Mouse (Mus musculus) CH12.LX (cell line): ENCODE data around the gene Bmp8a. TPM values are rescaled to one million over a fixed set of nuclear protein-coding genes. Genes with fewer than 3 reads are reported as not detected.

Source experiments
- DNase-seq: peaks from one replicate; pipeline ENCODE4 v3.0.0-alpha.2; 2013; ENCODE audit errors: extremely low read depth
- H3K27ac ChIP-seq: 2 replicates; pipeline ENCODE4 v1.5.1; 2012; ENCODE audit warnings: low read depth, mild to moderate bottlenecking, control low read depth, moderate library complexity; ENCODE audit not compliant: insufficient read depth
- H3K27me3 ChIP-seq: replicated peaks from 2 replicates; pipeline ENCODE3; 2012; ENCODE audit warnings: inconsistent platforms
- H3K36me3 ChIP-seq, 2 experiments: replicated peaks in 1 of 2; 2 replicates each; pipeline versions ENCODE3 to v1.6.1; 2012; ENCODE audit warnings: inconsistent platforms in 1 of 2, low read length in 1 of 2, mild to moderate bottlenecking in 1 of 2, mixed read lengths in 1 of 2, moderate library complexity in 1 of 2; ENCODE audit not compliant: control insufficient read depth in 1 of 2, insufficient read depth in 1 of 2
- H3K4me1 ChIP-seq, 2 experiments: 2 replicates each; pipeline ENCODE4 v1.6.1; 2012; ENCODE audit warnings: inconsistent platforms in 1 of 2, moderate library complexity in 1 of 2; ENCODE audit not compliant: insufficient read depth in 2 of 2, control insufficient read depth in 1 of 2
- H3K4me2 ChIP-seq: 2 replicates; pipeline ENCODE4 v1.6.1; 2012; ENCODE audit warnings: low read depth, mild to moderate bottlenecking, control low read depth; ENCODE audit not compliant: poor library complexity, insufficient read depth, severe bottlenecking
- H3K4me3 ChIP-seq, 3 experiments: fragments of 150-350 bp in 1 of 3; sonication (generic) in 1 of 3; replicated peaks in 1 of 3; 2 replicates each; pipeline versions ENCODE3 to v1.5.1; 2011 to 2012; ENCODE audit warnings: low read depth in 2 of 3, low read length in 2 of 3, mild to moderate bottlenecking in 2 of 3, moderate library complexity in 2 of 3, control low read depth in 1 of 3, improper control_type of control experiment in 1 of 3, inconsistent platforms in 1 of 3, mixed read lengths in 1 of 3; ENCODE audit not compliant: poor library complexity in 1 of 3
- H3K79me2 ChIP-seq: replicated peaks from 2 replicates; pipeline ENCODE4 v1.6.1; 2012; ENCODE audit warnings: mild to moderate bottlenecking, moderate library complexity; ENCODE audit not compliant: control insufficient read depth, poor library complexity, insufficient read depth, severe bottlenecking; ENCODE audit errors: extremely low read depth
- H3K9ac ChIP-seq: 2 replicates; pipeline ENCODE4 v1.6.1; 2012; ENCODE audit warnings: low read depth, mild to moderate bottlenecking, control low read depth, moderate library complexity; ENCODE audit not compliant: insufficient read depth
- H3K9me3 ChIP-seq: replicated peaks from 2 replicates; pipeline ENCODE3; 2012; ENCODE audit warnings: low read length, inconsistent platforms, mixed read lengths
- CTCF ChIP-seq, 2 experiments: IDR thresholded peaks in 1 of 2; conservative IDR thresholded peaks in 1 of 2; 2 replicates each; pipeline ENCODE4 v1.5.1; 2011 to 2012; ENCODE audit warnings: low read depth in 2 of 2, low read length in 2 of 2, improper control_type of control experiment in 1 of 2, inconsistent platforms in 1 of 2, mild to moderate bottlenecking in 1 of 2, moderate library complexity in 1 of 2
- EP300 ChIP-seq: IDR thresholded peaks from 2 replicates; pipeline ENCODE4 v1.6.1; 2011; ENCODE audit warnings: low read length, improper control_type of control experiment
- HCFC1 ChIP-seq: IDR thresholded peaks from 2 replicates; pipeline ENCODE4 v1.6.1; 2012; ENCODE audit warnings: low read depth, mild to moderate bottlenecking, inconsistent platforms, low read length, improper control_type of control experiment
- JUN ChIP-seq: IDR thresholded peaks from 2 replicates; pipeline ENCODE4 v1.6.1; 2011; ENCODE audit warnings: low read depth, mild to moderate bottlenecking, low read length, improper control_type of control experiment, moderate library complexity; ENCODE audit not compliant: insufficient read depth
- MEF2A ChIP-seq: IDR thresholded peaks from 2 replicates; pipeline ENCODE4 v1.6.1; 2014; ENCODE audit warnings: low read depth, mild to moderate bottlenecking, inconsistent platforms, low read length, improper control_type of control experiment, borderline replicate concordance
- MXI1 ChIP-seq: IDR thresholded peaks from 2 replicates; pipeline ENCODE4 v1.6.1; 2011; ENCODE audit warnings: mild to moderate bottlenecking, low read depth, low read length, improper control_type of control experiment
- POLR2AphosphoS2 ChIP-seq: IDR thresholded peaks from 2 replicates; pipeline ENCODE4 v1.6.1; 2011; ENCODE audit warnings: low read depth, low read length, improper control_type of control experiment
- TBP ChIP-seq: conservative IDR thresholded peaks from 2 replicates; pipeline ENCODE4 v1.6.1; 2011; ENCODE audit warnings: low read depth, low read length, improper control_type of control experiment
- dilution Hi-C: fragments of 300-500 bp; cut with MboI; formaldehyde crosslinking; loops from 2 replicates; pipeline ENCODE4 v1.14.3; 2020; ENCODE audit warnings: low sequenced_read_pairs; ENCODE audit not compliant: extremely low pct_unique_long_range_greater_than_20kb, extremely low pct_ligation_motif_present
- in situ Hi-C: fragments of 300-500 bp; cut with MboI; formaldehyde crosslinking; loops from 3 replicates; pipeline ENCODE4 v1.14.3; 2019; ENCODE audit warnings: low sequenced_read_pairs, low pct_ligation_motif_present, low pct_unique_long_range_greater_than_20kb, mixed read lengths
- polyA plus RNA-seq: library from polyadenylated mRNA; unstranded; fragments of >175 nt; gene quantifications from 2 replicates; pipeline ENCODE4 v1.2.1, GENCODE M21; 2012; ENCODE audit warnings: low read depth; ENCODE audit not compliant: insufficient read length
- total RNA-seq, 2 experiments: library from RNA; depleted of rRNA; stranded (reverse); fragments of 300-350 nt in 1 of 2; fragments of >200 nt in 1 of 2; gene quantifications; 2 replicates each; pipeline ENCODE4 v1.2.3; 2012 to 2014

Gene Bmp8a
- total and polyA plus RNA-seq, 3 experiments = 0.30 to 0.76 (median 0.68) TPM

- H3K4me2 ChIP-seq = no peak overlapping the region
- no peak for DNase-seq
- dilution Hi-C loops = no loop called here
Observed at GRCm38 (mm10) chr4:123382051-123382450, 39.0 kb upstream of the Bmp8a start.

GRCm38 (mm10) chr4:123381598-123381997 lies 38.5 kb upstream of the Bmp8a start:
- TF ChIP-seq CTCF (conservative IDR thresholded peaks at IDR 0.05 in 1 of 2, IDR thresholded peaks at IDR 0.05 in 1 of 2; ENCODE audit: low read depth in 2 of 2, low read length in 2 of 2) = no peak
- Histone ChIP-seq H3K27ac (no peak overlapping the region), H3K4me2 (no peak overlapping the region), H3K36me3 (peaks cover 60 to 89% of the 10 kb centered on the region in 2 experiments), H3K9ac (no peak overlapping the region), H3K9me3 (no peaks in the 10 kb centered on the region), H3K27me3 (no peaks in the 10 kb centered on the region), H3K4me1 (no peaks in the 10 kb centered on the region), H3K4me3 (no peak overlapping the region), H3K79me2 (no peaks in the 10 kb centered on the region)
- dilution Hi-C loops (no loop called here), in situ Hi-C loops (no loop called here)
- DNase-seq = no peak

More at GRCm38 (mm10) chr4:123382051-123382450, 39.0 kb upstream of the Bmp8a start:
- H3K79me2 ChIP-seq = no peaks in the 10 kb centered on the region
- TF ChIP-seq EP300 = no peak
- no peak for TF ChIP-seq JUN
- no peak overlapping the region for H3K9ac ChIP-seq
- in situ Hi-C loops = no loop called here
- H3K27me3 ChIP-seq = no peaks in the 10 kb centered on the region
- peaks cover 59 to 89% of the 10 kb centered on the region in 2 experiments for H3K36me3 ChIP-seq
- H3K9me3 ChIP-seq = no peaks in the 10 kb centered on the region
- no peak overlapping the region for H3K4me3 ChIP-seq
- no peaks in the 10 kb centered on the region for H3K4me1 ChIP-seq
- no peak overlapping the region for H3K27ac ChIP-seq

GRCm38 (mm10) chr4:123376031-123376430 lies 33.0 kb upstream of the Bmp8a start:
- H3K4me1 ChIP-seq = no peaks in the 10 kb centered on the region
- no peak overlapping the region for H3K9ac ChIP-seq
- no peak overlapping the region for H3K27ac ChIP-seq
- no peaks in the 10 kb centered on the region for H3K79me2 ChIP-seq
- H3K27me3 ChIP-seq = no peaks in the 10 kb centered on the region
- no peak overlapping the region for H3K4me2 ChIP-seq
- no peaks in the 10 kb centered on the region for H3K9me3 ChIP-seq
- no peak for TF ChIP-seq MEF2A
- no peak for TF ChIP-seq TBP
- dilution Hi-C loops = no loop called here
- H3K36me3 ChIP-seq = peaks cover 59 to 90% of the 10 kb centered on the region in 2 experiments
- DNase-seq = no peak
- H3K4me3 ChIP-seq = no peak overlapping the region
- in situ Hi-C loops = no loop called here

GRCm38 (mm10) chr4:123374316-123375008 lies 31.4 kb upstream of the Bmp8a start:
- no peaks in the 10 kb centered on the region for H3K4me1 ChIP-seq
- TF ChIP-seq EP300 = no peak
- no peak for TF ChIP-seq POLR2AphosphoS2
- TF ChIP-seq MEF2A = no peak
- TF ChIP-seq MXI1 = no peak
- TF ChIP-seq JUN = no peak
- TF ChIP-seq HCFC1 = no peak
- TF ChIP-seq, all 38 proteins: peak for 0
- Histone ChIP-seq H3K9ac (no peak overlapping the region), H3K27ac (no peak overlapping the region), H3K4me3 (no peak overlapping the region), H3K36me3 (peaks cover 65 to 94% of the 10 kb centered on the region in 2 experiments), H3K27me3 (no peaks in the 10 kb centered on the region), H3K4me2 (no peak overlapping the region), H3K9me3 (no peaks in the 10 kb centered on the region), H3K79me2 (no peaks in the 10 kb centered on the region)
- in situ Hi-C loops = no loop called here
- dilution Hi-C loops = no loop called here
- no peak for DNase-seq
